Mouse (Mus musculus): ENCODE measurements at regions not wholly inside any gene's neighbourhood (a gene's known extent, or its start where the extent isn't known, plus 50 kb on each side); places are given as distances from the start of the nearest gene placed in this dataset.

DNA sequence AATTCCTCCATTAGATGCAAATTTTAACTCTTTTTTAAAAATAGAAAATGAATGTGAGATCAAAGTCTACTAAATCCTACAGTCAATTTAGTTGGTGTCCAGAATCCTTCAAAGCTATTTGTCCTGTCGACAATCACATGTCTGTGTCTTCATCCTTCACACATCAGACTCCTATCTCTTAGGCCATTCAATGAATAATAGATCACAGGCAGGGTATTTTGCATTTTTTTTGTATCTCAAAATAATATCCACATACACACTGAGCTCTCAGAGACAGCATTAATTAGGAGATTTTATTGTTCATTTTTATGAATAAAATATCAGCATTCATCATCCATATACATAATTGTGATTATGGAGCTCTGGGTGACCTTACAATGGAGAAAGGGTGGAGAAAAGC is 427.2 kb downstream of the Hao1 start:
- no peak for DNase-seq (ENCODE audit: low spot score)

DNA sequence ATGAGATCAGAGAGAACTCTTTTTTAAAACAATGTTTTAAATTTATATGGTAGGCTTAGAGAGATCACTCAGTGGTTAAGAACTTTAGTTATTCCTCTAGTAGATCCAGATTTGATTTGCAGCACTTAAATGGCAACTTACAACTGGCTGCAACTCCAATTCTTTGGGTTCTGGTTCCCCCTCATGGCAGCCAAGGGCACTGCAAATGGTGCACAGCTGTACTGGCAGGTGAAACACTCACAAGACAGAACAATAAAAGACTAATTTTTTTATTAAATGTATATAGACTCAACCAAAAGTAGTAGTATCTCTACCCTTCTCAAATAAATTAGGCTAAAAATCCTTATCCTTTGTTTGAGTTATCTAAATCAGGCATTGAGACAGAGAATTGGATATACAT is 446.9 kb downstream of the Hao1 start:
- DNase-seq (ENCODE audit: low spot score): no peak

DNA sequence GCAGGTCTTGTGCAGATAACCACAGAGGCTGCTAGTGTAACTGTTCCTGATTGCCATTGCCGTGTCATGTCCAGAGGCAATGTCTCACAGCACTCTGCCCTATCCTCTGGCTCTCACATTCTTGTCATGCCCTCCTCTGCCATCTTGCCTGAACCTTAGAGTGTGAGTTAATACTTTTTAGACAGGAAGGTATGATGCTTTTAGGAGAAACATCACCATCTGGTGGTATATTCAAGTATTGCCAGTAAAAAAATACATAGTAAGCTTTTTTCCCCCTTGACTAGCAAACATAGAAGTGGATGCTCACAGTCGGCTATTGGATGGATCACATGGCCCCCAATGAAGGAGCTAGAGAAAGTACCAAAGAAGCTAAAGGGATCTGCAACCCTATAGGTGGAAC is 465.8 kb downstream of the Hao1 start:
- DNase-seq (ENCODE audit: low spot score): peak; percentile 10

DNA sequence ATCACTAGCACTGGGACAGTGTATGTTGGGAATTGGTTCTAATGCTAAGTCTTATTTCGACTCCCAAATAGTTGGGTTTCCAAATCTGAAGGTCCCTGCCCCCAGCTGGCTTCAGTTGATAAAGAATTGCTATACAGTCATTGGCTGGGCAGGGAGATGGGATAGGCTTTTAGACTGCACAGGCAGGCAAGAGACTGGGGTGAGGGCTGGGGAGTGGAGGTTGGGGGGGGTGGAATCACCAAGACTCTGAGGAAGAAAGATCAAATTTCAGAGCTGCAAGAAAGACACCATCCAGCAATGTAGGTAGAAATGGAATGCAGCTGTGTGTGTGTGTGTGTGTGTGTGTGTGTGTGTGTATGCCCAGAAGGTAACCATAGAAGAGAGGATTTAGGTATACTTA is 474.0 kb downstream of the Hao1 start:
- no peak for DNase-seq (ENCODE audit: low spot score)

DNA sequence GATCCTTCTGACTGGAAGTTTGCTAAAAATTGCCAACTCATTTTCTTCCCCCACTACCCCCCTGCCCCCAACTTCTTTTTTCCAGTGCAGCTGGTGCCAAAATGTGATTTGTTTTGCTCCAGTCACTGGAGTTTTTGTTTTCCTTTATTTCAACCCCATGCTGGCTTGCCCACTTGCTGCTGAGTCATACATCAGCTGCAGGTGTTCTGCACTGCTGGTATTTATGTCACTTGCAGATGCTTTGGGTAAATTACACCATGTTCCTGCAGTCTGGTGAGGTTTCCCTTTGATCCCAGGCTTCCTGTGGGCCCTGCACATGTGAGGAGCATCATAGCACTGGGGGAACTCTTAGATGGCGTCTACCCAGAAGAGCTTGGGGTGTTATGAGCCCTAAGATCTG is 476.2 kb downstream of the Hao1 start:
- DNase-seq (ENCODE audit: low spot score): no peak

DNA sequence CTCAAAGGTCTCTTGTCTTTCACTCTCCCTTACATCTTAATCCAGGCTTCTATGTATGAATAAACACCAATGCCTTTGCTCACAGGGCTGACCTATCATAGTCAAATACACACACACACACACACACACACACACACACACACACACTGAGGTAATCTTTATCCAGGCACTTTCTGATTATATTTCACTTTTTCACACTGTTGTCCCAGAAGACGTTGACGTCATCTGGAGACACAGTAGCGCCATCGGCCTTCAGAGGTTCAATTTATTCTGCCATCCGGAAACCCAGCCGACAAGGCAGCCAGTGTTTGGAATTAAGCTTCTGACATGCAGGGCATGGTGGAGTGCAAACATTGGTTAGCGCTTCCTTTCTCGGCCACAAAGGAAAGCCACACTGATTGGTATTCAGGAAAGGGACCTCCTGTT is 486.2 kb downstream of the Hao1 start:
- DNase-seq (ENCODE audit: low spot score): no peak

DNA sequence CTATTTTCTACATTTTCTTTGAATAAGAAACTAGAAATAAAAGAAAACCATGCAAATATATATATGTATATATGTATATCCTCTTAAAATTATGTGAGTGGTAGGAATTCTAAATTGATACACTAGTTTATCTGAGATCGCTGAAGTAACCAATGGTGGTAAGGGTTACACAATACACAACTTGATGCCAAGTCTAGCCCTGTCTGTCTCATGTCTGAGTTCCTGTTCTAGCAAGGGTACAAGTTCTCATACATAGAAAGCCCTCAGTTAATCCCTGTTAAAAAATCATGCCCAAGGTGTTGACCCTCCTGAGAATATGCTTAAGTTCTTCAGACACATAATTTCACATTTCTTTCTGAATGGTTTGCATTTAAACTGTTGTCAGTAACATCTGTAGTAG is 486.8 kb downstream of the Hao1 start:
- no peak for DNase-seq (ENCODE audit: low spot score)

DNA sequence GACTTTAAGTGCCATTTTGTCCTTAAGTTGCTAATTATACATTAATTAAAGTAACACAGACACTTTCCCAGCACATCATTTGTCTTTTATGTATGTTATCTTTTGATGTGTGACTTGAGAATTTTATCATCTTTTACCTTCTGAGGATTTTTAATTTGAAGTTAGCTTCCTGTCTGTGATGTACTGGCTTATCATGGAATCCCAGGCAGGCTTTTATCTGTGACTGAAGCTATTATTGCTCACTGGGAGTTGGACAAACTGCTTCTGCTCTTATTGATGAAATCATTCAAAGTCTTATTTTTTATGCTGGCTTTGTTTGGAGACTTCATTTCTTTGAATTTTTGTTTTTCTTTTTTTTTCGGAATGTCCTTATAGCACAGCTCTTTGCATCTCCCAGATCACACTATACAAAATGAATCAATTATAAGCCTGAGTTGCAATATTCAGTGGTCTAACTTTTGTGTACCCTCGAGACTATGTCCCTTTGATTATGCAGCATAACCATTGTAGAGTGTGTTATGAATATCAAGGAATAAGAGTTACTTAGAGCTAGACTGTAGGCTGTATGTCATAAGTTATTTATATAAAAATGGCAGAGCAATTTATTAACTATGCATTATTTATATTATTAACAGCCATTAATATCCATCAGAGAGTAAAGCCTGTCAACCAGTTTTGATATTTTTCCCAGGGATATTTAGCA is 494.1 kb downstream of the Hao1 start:
- no peak for DNase-seq (ENCODE audit: low spot score)

DNA sequence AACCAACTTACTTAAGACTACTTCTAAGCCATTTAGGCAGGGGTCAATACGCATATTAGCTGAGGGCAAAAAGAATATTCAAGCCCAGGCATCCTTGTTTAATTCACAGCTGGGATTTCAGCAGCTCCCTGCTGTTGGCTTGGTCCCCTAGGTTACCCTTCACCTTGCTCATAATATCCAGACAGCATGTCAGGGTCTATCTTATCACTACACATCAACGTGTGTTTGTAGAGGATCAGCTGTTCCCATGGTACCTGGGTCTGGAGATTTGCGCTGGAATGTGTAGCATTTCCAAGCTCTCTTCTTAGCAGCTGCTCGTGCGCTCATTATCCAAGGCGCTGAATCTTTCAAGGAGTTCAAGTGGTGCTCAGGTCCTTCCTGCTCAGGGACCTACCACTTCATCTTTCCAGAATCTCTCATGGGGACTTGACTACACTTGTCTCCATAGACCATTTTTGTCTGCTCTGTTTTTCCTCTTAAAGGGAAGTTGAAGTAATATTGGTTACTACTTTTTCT is 484.5 kb downstream of the Bmp2 start:
- DNase-seq (ENCODE audit: low spot score): no peak

DNA sequence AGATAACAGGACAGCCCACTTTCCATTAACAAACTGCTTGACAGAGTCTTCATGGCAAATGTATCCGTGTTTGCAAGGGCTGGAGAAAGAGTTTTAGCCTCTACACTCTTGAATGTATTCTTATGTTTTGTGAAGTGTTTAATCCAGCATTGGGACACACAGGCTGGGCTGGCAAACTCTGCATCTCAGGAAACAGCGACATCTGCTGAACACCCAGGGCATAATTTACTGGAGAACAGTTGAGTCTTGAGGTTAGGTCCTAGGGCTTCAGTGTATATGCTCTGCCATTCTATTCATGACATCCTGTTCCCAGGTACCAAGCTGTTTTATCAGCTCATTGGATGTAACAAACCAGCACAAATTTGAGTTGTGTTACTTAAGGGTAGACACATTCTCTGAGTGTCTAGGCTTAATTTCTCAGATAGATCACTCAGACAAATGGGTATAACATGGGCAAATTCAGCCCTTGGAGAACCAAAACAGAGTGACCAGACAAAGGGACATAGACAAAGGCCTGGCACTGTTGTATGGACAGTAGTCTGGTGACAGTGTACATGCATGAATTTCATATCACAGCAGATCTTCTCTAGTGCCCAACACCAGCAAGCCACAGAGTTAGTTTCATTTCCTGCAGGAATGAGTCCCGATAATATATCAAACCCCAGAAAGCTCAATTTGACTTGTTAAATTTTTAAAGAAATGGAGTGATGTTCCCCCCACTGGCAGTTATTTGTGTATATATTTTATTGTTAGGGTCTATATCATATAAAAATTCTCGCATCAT is 477.9 kb downstream of the Bmp2 start:
- peak; percentile 5 for DNase-seq (ENCODE audit: low spot score)

DNA sequence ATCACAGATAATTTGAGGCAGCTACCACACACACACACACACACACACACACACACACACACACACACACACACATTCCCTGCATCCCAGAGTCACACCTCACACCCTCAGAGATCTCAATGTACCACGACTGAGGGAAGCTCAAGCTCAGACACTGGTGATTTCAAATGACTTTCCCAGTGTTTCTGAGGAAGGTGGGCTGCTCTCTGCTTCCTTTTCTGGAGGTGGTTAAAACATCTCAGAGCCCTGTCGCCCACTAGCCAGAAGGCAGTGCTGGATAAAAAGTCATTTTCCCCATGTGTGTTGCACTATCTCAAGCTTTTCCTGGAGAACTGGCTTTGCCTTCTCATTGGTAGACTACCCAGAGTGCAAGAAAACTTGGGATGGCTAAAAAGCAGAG is 477.2 kb downstream of the Bmp2 start:
- no peak for DNase-seq (ENCODE audit: low spot score)

DNA sequence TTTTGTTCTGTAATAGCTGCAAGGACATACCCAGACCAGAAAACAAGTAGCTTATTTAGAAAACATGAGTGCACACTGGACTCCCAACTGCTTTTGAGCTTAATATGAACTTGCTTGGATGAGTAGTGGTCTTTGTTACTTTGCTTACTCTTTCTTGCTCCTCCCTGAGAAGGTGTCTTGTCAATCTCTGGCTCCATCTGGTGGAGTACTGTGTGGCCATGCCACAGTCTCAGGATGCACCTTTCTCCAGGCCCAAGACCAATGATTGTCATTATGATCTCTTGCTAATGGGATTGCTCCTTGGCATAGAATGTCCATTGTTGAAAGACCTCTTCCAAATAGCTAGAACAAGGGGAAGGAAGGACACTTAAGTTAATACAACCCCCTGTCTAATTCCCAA is 465.1 kb downstream of the Bmp2 start:
- DNase-seq (ENCODE audit: low spot score): no peak

DNA sequence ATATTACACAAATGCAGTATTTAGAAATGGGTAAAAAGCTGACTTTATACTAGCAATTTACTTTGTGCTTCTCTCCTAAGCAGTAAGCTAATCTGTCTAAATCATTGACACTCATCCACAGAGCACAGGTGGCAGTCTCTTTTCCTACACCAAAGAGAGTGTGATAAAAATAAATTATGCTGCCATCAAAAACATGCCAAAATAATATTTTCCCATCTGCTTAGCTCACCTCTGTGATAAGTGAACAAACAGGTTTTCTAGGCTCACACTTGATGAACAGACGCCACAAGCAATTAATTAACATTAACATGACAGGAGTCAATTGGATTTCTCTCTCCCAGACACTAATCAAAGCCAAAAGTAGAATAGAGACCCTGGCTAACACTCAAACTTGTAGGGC is 451.2 kb downstream of the Bmp2 start:
- no peak for DNase-seq (ENCODE audit: low spot score)

DNA sequence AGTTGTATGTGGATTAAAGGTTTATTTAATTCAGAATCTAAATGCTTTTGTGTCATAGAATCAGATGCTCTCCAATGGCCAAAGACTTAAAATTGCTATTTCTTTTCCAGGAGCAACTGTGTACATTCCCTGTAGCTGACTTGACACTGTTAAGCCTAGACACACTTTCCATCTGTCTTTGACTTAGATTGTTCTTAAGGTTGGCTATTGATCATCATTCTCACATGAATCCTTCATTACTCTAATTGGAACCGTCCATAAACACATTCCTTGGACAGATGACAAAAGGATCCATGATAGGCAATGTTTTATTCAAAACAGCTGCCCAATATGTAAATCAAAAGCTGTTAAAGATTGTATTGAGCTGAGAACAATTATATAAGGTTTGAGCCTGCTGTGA is 442.8 kb downstream of the Bmp2 start:
- DNase-seq (ENCODE audit: low spot score): no peak

DNA sequence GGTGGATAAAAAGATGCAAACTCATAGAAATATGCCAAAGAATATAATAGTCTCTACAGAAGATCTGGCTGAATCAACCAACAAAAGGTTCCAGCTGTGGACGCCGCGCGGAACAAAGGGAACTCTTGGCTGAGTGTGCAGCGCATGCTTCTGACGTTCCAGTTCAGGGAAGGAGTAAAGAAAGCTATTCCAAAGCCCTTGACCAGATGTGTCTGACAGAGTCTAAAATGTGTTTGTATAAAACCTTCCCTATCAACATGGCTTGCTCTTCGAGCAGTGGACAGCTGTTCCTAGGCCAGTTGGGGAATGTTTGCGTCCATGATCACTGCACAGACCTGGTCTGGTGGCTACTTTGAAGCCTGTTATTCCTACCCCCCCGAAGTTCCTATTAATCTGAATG is 442.4 kb downstream of the Bmp2 start:
- no peak for DNase-seq (ENCODE audit: low spot score)

DNA sequence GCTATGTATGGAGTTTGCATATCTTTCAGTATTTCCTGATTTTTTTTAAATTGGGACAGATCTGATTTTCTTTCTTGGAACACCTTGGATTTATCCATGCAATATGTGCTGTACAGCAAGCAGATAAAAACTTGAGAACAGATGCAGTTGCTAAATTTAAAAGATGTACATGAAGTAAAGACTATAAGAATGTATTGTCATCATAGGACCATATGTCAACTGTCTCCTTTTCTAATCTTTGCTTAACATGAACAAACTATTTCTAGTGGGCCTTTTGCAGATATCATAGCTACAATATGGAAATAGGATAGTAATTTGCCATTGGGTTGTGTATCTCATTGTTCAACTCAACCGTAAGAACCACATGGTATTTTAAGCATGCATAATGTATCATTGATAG is 435.7 kb downstream of the Bmp2 start:
- no peak for DNase-seq (ENCODE audit: low spot score)
